Mouse (Mus musculus): ENCODE results near the gene Tmem176b.
"Not testable (repeated sequence)": the region's sequence is repeated elsewhere in the genome, so short reads cannot be mapped to it uniquely, and the experiment has no call there.

The Tmem176b gene

GRCm38 (mm10) chr6:48840973-48841625 is at the start of gene Tmem176b:
Gene Tmem176b (minus strand): TSS chr6:48841496.
- no peak for DNase-seq (ENCODE audit: low read depth, low spot score)

- DNase-seq (ENCODE audit: low read depth, low spot score) = no peak
Observed at GRCm38 (mm10) chr6:48876510-48877135, 35.3 kb upstream of the Tmem176b start.

DNA sequence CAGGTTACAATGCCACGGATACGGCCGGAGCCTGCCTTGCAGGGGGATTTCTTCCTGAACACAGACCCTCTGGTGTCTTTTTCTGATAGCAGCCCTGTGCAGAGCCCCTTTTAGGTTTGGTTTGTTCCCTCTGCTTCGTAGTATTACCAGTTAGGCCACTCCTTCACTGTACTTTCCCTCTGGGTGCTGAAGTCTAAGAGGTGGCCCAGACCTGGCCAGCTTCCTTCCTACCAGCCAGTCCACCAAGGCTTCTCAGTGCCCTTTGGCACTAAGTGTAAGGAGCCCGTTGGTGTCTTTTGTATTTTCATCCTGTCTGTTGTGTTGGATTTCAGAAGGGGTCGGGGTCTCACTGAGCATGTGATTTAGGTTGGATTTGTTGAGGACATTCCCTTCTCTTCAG is 34.2 kb upstream of the Tmem176b start:
- no peak for DNase-seq (ENCODE audit: low read depth, low spot score)

GRCm38 (mm10) chr6:48874576-48874975 is 33.3 kb upstream of the Tmem176b start:
- DNase-seq (ENCODE audit: low read depth, low spot score) = no peak

- no peak for DNase-seq (ENCODE audit: low read depth, low spot score)
Observed at GRCm38 (mm10) chr6:48872596-48872995, 31.3 kb upstream of the Tmem176b start, which contains the start of gene Aoc1. Gene Aoc1 (plus strand): TSS chr6:48872896.

- no peak for DNase-seq (ENCODE audit: low read depth, low spot score)
Observed at GRCm38 (mm10) chr6:48869774-48870173, 28.5 kb upstream of the Tmem176b start.

- DNase-seq (ENCODE audit: low read depth, low spot score) = no peak
Observed at GRCm38 (mm10) chr6:48867158-48867557, 25.9 kb upstream of the Tmem176b start.

GRCm38 (mm10) chr6:48866355-48866950 is 25.2 kb upstream of the Tmem176b start:
- DNase-seq (ENCODE audit: low read depth, low spot score) = not testable (repeated sequence)

GRCm38 (mm10) chr6:48865152-48865745 is 24.0 kb upstream of the Tmem176b start:
- no peak for DNase-seq (ENCODE audit: low read depth, low spot score)

DNA sequence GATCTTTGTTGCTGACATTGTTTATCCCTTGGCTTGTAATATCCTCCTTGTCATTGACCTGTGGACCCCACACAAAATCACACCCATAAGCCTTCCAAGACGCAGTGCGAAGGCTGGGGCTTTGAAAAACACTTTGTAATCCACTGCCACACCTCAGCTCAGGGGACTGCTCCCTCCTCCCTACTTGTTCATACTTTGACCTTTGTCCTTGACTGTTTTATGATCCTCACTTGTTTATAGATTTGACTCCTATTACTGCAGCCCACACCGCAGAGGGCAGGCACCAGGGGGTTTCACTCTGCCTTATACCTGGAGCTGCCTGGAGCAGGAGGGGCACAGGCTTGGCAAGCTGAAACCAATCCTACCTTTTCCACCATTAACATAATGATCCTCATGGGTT is 23.4 kb upstream of the Tmem176b start:
- DNase-seq (ENCODE audit: low read depth, low spot score) = no peak

DNA sequence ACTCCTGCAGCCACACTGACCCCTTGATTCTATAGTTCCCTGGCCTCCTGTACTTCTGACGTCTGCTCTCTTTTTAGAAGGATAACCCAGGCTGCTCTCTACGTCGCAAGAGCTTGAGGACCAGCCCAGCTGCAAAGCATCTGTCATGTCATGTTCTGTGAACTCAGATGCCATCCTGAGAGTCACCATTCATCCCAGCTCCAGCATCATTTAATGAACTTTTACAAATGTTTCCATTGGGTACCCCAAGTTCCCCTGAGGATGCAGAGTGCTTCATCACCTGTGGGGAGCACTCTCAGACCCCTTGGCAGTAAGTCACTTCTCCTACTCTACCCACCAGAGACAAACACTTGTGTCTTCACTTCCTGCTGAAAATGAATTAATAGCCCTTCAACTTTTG is 22.9 kb upstream of the Tmem176b start:
- no peak for DNase-seq (ENCODE audit: low read depth, low spot score)

GRCm38 (mm10) chr6:48863488-48863887 is 22.2 kb upstream of the Tmem176b start:
- DNase-seq (ENCODE audit: low read depth, low spot score) = no peak

- DNase-seq (ENCODE audit: low read depth, low spot score) = no peak
Observed at GRCm38 (mm10) chr6:48862816-48863215, 21.5 kb upstream of the Tmem176b start.

- no peak for DNase-seq (ENCODE audit: low read depth, low spot score)
Observed at GRCm38 (mm10) chr6:48861616-48862280, 20.5 kb upstream of the Tmem176b start.

GRCm38 (mm10) chr6:48860851-48861250 is 19.6 kb upstream of the Tmem176b start:
- no peak for DNase-seq (ENCODE audit: low read depth, low spot score)

DNA sequence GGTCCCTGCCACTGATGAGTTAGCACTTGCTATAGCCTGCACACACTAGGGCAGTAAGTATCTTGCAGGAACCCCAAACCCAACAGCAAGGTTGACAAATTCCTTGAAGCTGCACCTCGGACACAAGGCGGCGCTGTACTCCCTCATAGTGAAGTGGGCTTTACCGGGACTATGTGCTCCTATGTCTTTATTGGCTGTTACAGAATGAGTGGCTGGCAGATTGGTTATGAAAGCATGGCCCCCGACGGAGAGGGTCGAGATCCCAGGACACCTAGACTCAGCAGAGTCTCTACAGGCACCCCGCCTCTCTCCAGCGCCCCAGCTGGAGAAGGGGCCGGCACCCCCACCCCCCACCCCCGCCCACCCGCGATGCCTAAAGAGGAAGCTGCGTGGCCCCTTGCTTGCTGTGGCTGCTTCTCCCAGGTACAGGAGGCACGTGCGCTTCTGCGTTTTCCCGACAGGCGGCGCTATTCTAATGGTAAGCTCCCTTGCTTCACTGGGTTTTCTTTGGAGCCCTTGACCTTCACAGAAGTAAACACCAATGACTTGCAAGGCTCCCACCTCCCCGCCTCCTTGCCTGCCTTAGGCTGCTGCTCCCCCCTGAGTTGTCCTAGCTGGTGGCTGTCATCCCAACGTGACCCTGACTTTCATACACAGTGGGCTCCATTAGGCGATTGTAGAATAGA is 19.0 kb upstream of the Tmem176b start:
- peak; percentile 68 for DNase-seq (ENCODE audit: low read depth, low spot score)

GRCm38 (mm10) chr6:48857613-48858302 is 16.5 kb upstream of the Tmem176b start:
- no peak for DNase-seq (ENCODE audit: low read depth, low spot score)

DNA sequence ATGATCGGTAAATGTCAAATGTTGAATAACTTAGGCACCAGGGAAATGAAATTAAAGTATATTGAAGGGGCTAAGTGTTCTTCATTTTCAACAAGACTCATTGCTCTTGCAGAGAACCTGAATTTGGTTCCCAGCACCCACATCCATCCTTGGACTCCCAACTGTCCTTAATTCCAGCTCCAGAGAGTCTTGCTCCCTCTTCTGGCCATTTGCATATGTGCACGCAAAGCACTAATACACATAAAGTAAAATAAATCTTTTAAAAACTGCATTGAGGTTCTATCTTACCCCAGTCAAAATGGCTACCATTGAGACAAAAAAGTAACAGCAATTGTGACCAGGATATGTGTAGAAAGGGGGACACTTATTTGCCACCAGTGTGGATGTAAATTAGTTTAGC is 12.9 kb upstream of the Tmem176b start:
- DNase-seq (ENCODE audit: low read depth, low spot score) = no peak

DNA sequence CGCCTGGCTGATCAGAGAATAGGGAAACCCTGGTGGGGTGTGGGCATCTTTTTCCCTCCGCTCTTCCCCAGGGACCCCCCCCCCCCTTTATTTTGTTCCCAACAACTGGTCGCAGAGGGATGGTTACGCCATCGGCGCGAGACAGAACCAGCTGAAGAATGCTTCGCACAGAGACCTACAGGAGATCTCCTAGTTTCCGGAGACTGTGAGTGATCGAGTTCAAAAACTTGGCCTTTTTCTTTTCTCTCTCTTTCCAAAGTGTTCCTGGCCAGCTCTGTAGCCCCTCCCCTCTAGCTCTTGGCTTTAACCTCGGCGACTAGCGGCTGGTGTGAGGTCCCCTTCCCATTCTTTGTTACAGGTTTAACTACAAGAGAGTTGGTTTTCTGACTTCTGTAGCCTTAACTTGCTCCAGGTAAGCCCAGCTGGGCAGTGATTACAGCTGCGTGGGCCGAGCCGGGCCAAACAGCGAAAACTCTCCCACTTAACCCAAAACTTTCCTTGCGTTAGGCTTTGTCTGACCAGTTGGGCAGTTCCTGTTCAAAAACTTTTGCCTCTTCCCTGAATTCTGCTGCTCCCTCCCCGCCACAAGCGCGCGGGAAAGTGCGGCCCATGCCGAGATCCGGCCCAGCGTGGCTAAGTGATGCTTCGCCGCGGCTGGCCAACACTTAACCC is 10.7 kb upstream of the Tmem176b start:
- DNase-seq (ENCODE audit: low read depth, low spot score) = no peak

DNA sequence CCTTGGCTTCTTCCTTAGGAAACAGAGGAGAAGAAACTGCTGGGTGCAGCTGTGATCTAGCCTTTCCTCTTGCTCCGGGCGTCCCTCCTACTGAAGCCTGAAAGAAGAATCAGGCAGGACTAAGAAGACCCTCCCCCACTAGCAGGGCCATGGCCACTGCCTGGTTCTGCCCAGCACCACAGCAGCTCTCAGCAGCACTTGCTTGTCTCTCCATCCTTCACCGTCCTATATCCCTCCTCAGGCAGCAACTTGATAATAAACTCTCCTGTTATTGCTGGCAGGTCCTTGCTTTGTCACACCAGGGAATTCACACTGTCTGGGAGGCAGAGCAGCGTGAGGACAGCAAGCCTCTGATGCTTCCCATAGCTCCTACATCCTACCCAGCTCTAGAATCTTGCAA is 3.8 kb upstream of the Tmem176b start:
- no peak for DNase-seq (ENCODE audit: low read depth, low spot score)
